Mouse (Mus musculus): Measurements from ENCODE around the gene Apaf1.

Apaf1 gene

GRCm38 (mm10) chr10:90981811-90982210 lies 100.8 kb downstream of the Apaf1 start:
- no peak for DNase-seq (ENCODE audit: low spot score in 2 of 2)

- no peak for DNase-seq (ENCODE audit: low spot score in 2 of 2)
Measured at GRCm38 (mm10) chr10:90974491-90974890, 108.1 kb downstream of the Apaf1 start.

GRCm38 (mm10) chr10:90974084-90974483 lies 108.5 kb downstream of the Apaf1 start:
- DNase-seq (ENCODE audit: low spot score in 2 of 2) = no peak

- DNase-seq (ENCODE audit: low spot score in 2 of 2) = no peak
Measured at GRCm38 (mm10) chr10:90970560-90970959, 112.0 kb downstream of the Apaf1 start.

GRCm38 (mm10) chr10:90969355-90970174 lies 113.0 kb downstream of the Apaf1 start:
- no peak for DNase-seq (ENCODE audit: low spot score in 2 of 2)

GRCm38 (mm10) chr10:90968247-90968646 lies 114.3 kb downstream of the Apaf1 start:
- DNase-seq (ENCODE audit: low spot score in 2 of 2) = no peak

GRCm38 (mm10) chr10:90966821-90967220 lies 115.7 kb downstream of the Apaf1 start:
- DNase-seq (ENCODE audit: low spot score in 2 of 2) = peak; percentile 83 to 86

- DNase-seq (ENCODE audit: low spot score in 2 of 2) = no peak
Measured at GRCm38 (mm10) chr10:90965671-90966315, 116.8 kb downstream of the Apaf1 start.

- no peak for DNase-seq (ENCODE audit: low spot score in 2 of 2)
Measured at GRCm38 (mm10) chr10:90964511-90964910, 118.1 kb downstream of the Apaf1 start.

GRCm38 (mm10) chr10:90960374-90960773 lies 122.2 kb downstream of the Apaf1 start:
- no peak for DNase-seq (ENCODE audit: low spot score in 2 of 2)

- no peak for DNase-seq (ENCODE audit: low spot score in 2 of 2)
Measured at GRCm38 (mm10) chr10:90953821-90954220, 128.7 kb downstream of the Apaf1 start.

- DNase-seq (ENCODE audit: low spot score in 2 of 2) = no peak
Measured at GRCm38 (mm10) chr10:90953103-90953709, 129.4 kb downstream of the Apaf1 start.

- no peak for DNase-seq (ENCODE audit: low spot score in 2 of 2)
Measured at GRCm38 (mm10) chr10:90947608-90948373, 134.8 kb downstream of the Apaf1 start.

GRCm38 (mm10) chr10:90947043-90947442 lies 135.5 kb downstream of the Apaf1 start:
- DNase-seq (ENCODE audit: low spot score in 2 of 2) = no peak

- DNase-seq (ENCODE audit: low spot score in 2 of 2) = no peak
Measured at GRCm38 (mm10) chr10:90942001-90942700, 140.4 kb downstream of the Apaf1 start.

- DNase-seq (ENCODE audit: low spot score in 2 of 2) = no peak
Measured at GRCm38 (mm10) chr10:90940521-90941520, 141.7 kb downstream of the Apaf1 start.
